Mouse (Mus musculus) MEL (cell line): Measurements from ENCODE around the gene Gstp3.

ENCODE experiments used
- CTCF ChIP-seq, 3 experiments: IDR thresholded peaks in 2 of 3; conservative IDR thresholded peaks in 1 of 3; 2 replicates each; pipeline ENCODE4 v1.5.1; 2011 to 2012; ENCODE audit warnings: low read length in 3 of 3, low read depth in 2 of 3, mild to moderate bottlenecking in 2 of 3, improper control_type of control experiment in 1 of 3, inconsistent platforms in 1 of 3, mixed read lengths in 1 of 3, moderate library complexity in 1 of 3; ENCODE audit not compliant: control insufficient read depth in 1 of 3, insufficient read depth in 1 of 3, poor library complexity in 1 of 3, severe bottlenecking in 1 of 3
- E2F4 ChIP-seq: IDR thresholded peaks from 2 replicates; pipeline ENCODE4 v1.6.1; 2011; ENCODE audit warnings: low read depth, low read length, improper control_type of control experiment, borderline replicate concordance
- ELF1 ChIP-seq: IDR thresholded peaks from 2 replicates; pipeline ENCODE4 v1.6.1; 2014; ENCODE audit warnings: low read depth, mild to moderate bottlenecking, inconsistent platforms, low read length, improper control_type of control experiment, moderate library complexity
- ETS1 ChIP-seq: IDR thresholded peaks from 2 replicates; pipeline ENCODE4 v1.6.1; 2012; ENCODE audit warnings: low read depth, mild to moderate bottlenecking, inconsistent platforms, low read length, improper control_type of control experiment, moderate library complexity
- GATA1 ChIP-seq: IDR thresholded peaks from 2 replicates; pipeline ENCODE4 v1.6.1; 2011; ENCODE audit warnings: low read depth, low read length, improper control_type of control experiment
- KAT2A ChIP-seq: conservative IDR thresholded peaks from 2 replicates; pipeline ENCODE4 v1.6.1; 2012; ENCODE audit warnings: low read depth, low read length, improper control_type of control experiment, inconsistent platforms
- MYB ChIP-seq: IDR thresholded peaks from 2 replicates; pipeline ENCODE4 v1.6.1; 2011; ENCODE audit warnings: mild to moderate bottlenecking, low read depth, low read length, improper control_type of control experiment
- NELFE ChIP-seq: IDR thresholded peaks from 2 replicates; pipeline ENCODE4 v1.6.1; 2011; ENCODE audit warnings: low read depth, low read length, improper control_type of control experiment
- NRF1 ChIP-seq: IDR thresholded peaks from 2 replicates; pipeline ENCODE4 v1.6.1; 2014; ENCODE audit warnings: low read depth, mild to moderate bottlenecking, inconsistent platforms, low read length, improper control_type of control experiment, moderate library complexity; ENCODE audit not compliant: poor library complexity, insufficient read depth, severe bottlenecking
- POLR2A ChIP-seq, 2 experiments: IDR thresholded peaks; 2 replicates each; pipeline ENCODE4 v1.6.1; 2011 to 2012; ENCODE audit warnings: low read length in 2 of 2, mild to moderate bottlenecking in 2 of 2, control low read depth in 1 of 2, improper control_type of control experiment in 1 of 2, low read depth in 1 of 2, moderate library complexity in 1 of 2; ENCODE audit not compliant: control insufficient read depth in 1 of 2, insufficient read depth in 1 of 2, poor library complexity in 1 of 2
- SIN3A ChIP-seq: IDR thresholded peaks from 2 replicates; pipeline ENCODE4 v1.6.1; 2012; ENCODE audit warnings: low read length, improper control_type of control experiment, inconsistent platforms
- TCF12 ChIP-seq: IDR thresholded peaks from 2 replicates; pipeline ENCODE4 v1.6.1; 2014; ENCODE audit warnings: low read depth, mild to moderate bottlenecking, inconsistent platforms, low read length, improper control_type of control experiment, moderate library complexity
- UBTF ChIP-seq: IDR thresholded peaks from 2 replicates; pipeline ENCODE4 v1.6.1; 2012; ENCODE audit warnings: low read depth, mild to moderate bottlenecking, inconsistent platforms, low read length, improper control_type of control experiment, moderate library complexity, borderline replicate concordance; ENCODE audit not compliant: insufficient read depth
- ZC3H11A ChIP-seq: IDR thresholded peaks from 2 replicates; pipeline ENCODE4 v1.6.1; 2012; ENCODE audit warnings: low read depth, mild to moderate bottlenecking, inconsistent platforms, low read length, improper control_type of control experiment

- TF ChIP-seq ETS1 (no peak), ELF1 (no peak), SIN3A (no peak), POLR2A (IDR thresholded peaks at IDR 0.05; ENCODE audit: control insufficient read depth in 1 of 2, insufficient read depth in 1 of 2, low read depth in 1 of 2, low read length in 2 of 2, poor library complexity in 1 of 2) (no peak), MYB (no peak), KAT2A (no peak), TCF12 (no peak), GATA1 (no peak), E2F4 (no peak), NRF1 (no peak), NELFE (no peak), CTCF (IDR thresholded peaks at IDR 0.05 in 2 of 3, conservative IDR thresholded peaks at IDR 0.05 in 1 of 3; ENCODE audit: control insufficient read depth in 1 of 3, insufficient read depth in 1 of 3, low read depth in 2 of 3, low read length in 3 of 3, poor library complexity in 1 of 3, severe bottlenecking in 1 of 3) (no peak), ZC3H11A (no peak), UBTF (no peak)
These were observed 44.4 kb upstream of the Gstp3 start for GRCm38 (mm10) chr19:4103792-4104191.
